Mouse (Mus musculus) neural tube, embryonic 12.5 days (tissue): ENCODE results near the gene Nudc. TPM values are rescaled to one million over a fixed set of nuclear protein-coding genes. Genes with fewer than 3 reads are reported as not detected.
"Not testable (repeated sequence)": the region's sequence is repeated elsewhere in the genome, so short reads cannot be mapped to it uniquely, and the experiment has no call there.

ENCODE experiments used
- ATAC-seq: fragments of 200-750 bp; cut with Nextera tagmentation; 2 replicates; pipeline ENCODE4 v1.8.0; 2017; ENCODE audit warnings: low read depth, mild to moderate bottlenecking, moderate TSS enrichment, moderate library complexity; ENCODE audit not compliant: low FRiP score
- H3K27ac ChIP-seq: fragments of 300-500 bp; sonication (generic); 2 replicates; pipeline ENCODE4 v1.5.1; 2016
- H3K27me3 ChIP-seq: fragments of 300-500 bp; sonication (generic); replicated peaks from 2 replicates; pipeline ENCODE4 v1.6.1; 2016; ENCODE audit warnings: mild to moderate bottlenecking
- H3K36me3 ChIP-seq: fragments of 300-500 bp; sonication (generic); 2 replicates; pipeline ENCODE4 v1.6.1; 2016; ENCODE audit warnings: mild to moderate bottlenecking
- H3K4me1 ChIP-seq: fragments of 300-500 bp; sonication (generic); 2 replicates; pipeline ENCODE4 v1.6.1; 2016
- H3K4me2 ChIP-seq: fragments of 300-500 bp; sonication (generic); replicated peaks from 2 replicates; pipeline ENCODE4 v1.6.1; 2016; ENCODE audit warnings: mild to moderate bottlenecking
- H3K4me3 ChIP-seq: fragments of 300-500 bp; sonication (generic); 2 replicates; pipeline ENCODE4 v1.5.1; 2016
- H3K9ac ChIP-seq: fragments of 300-500 bp; sonication (generic); 2 replicates; pipeline ENCODE4 v1.6.1; 2016; ENCODE audit warnings: mild to moderate bottlenecking
- H3K9me3 ChIP-seq: fragments of 300-500 bp; sonication (generic); 2 replicates; pipeline ENCODE4 v1.6.1; 2016; ENCODE audit warnings: mild to moderate bottlenecking
- WGBS: fragments of 180-500 bp; shearing (Covaris S2); methylation state at CpG from one replicate; pipeline ENCODE4 v1.1.7; 2016; 5-methylcytosine and 5-hydroxymethylcytosine counted together
- polyA plus RNA-seq: library from polyadenylated mRNA; unstranded; fragments of >200 nt; fragmentation: Nextera tagmentation; extraction: Ambion mirVana; gene quantifications from 2 replicates; pipeline ENCODE4 v1.2.1, GENCODE M21; 2016

The Nudc gene
- polyA plus RNA-seq, 1 experiment from 2014 or later = 339 TPM

DNA sequence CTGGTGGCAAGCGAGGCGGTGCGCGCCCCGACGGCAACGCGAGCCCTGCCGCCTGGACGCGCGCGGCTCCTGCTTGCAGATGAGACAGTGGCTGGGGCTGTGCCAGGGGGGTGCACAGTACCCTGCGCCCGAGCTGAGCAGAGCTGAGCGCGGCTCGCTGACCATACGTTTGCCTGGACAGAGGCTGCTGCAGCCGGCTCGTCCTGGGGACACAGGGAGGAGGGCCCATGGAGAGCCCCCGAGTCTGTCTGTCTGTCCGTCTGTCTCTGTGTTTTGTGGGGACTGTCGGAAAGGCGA, 26.5 kb downstream of the Nudc start:
- peak overlapping the region; percentile 50 for H3K4me2 ChIP-seq
- peak overlapping the region; percentile 23; the same call in 1 of the 2 replicates for H3K4me3 ChIP-seq
- no peaks in the 10 kb centered on the region for H3K9me3 ChIP-seq
- WGBS = 6% methylated on average over 25 of the region's 25 CpGs
- ATAC-seq = no peak
- no peak overlapping the region for H3K27ac ChIP-seq
- peaks cover 8% of the 10 kb centered on the region; the same call in 1 of the 2 replicates for H3K4me1 ChIP-seq
- H3K27me3 ChIP-seq = peaks cover 53% of the 10 kb centered on the region
- H3K36me3 ChIP-seq = no peaks in the 10 kb centered on the region
- 0 out of 2 replicates have a peak overlapping the region, but pooled peaks have one; percentile 8 for H3K9ac ChIP-seq

- Histone ChIP-seq H3K9ac (0 out of 2 replicates have a peak within 1 kb of the TSS, but pooled peaks have one; percentile 8), H3K27me3 (peaks cover 53% of the 10 kb centered on the region)
- 4% methylated on average over 67 of the region's 69 CpGs for WGBS
These were observed 27.0 kb downstream of the Nudc start, which contains the start of gene Kdf1 for GRCm38 (mm10) chr4:133518601-133519368. TSS of gene Kdf1 (plus strand) at chr4:133518963.

GRCm38 (mm10) chr4:133512972-133513371, 32.8 kb downstream of the Nudc start:
- H3K9me3 ChIP-seq = no peaks in the 10 kb centered on the region
- ATAC-seq = no peak
- no peak overlapping the region for H3K27ac ChIP-seq
- H3K9ac ChIP-seq = no peak overlapping the region
- H3K36me3 ChIP-seq = no peaks in the 10 kb centered on the region
- H3K27me3 ChIP-seq = peaks cover 17% of the 10 kb centered on the region
- WGBS = 7% methylated on average over 8 of the region's 8 CpGs
- no peaks in the 10 kb centered on the region for H3K4me1 ChIP-seq
- H3K4me3 ChIP-seq = no peak overlapping the region
- H3K4me2 ChIP-seq = no peak overlapping the region

More at GRCm38 (mm10) chr4:133518601-133519368, 27.0 kb downstream of the Nudc start, which contains the start of gene Kdf1:
- Histone ChIP-seq H3K4me3 (peak within 1 kb of the TSS; percentile 23; the same call in 1 of the 2 replicates), H3K36me3 (no peaks in the 10 kb centered on the region), H3K9me3 (no peaks in the 10 kb centered on the region), H3K4me2 (peak within 1 kb of the TSS; percentile 50), H3K27ac (no peak within 1 kb of the TSS), H3K4me1 (peaks cover 8% of the 10 kb centered on the region; the same call in 1 of the 2 replicates)
- ATAC-seq = no peak

DNA sequence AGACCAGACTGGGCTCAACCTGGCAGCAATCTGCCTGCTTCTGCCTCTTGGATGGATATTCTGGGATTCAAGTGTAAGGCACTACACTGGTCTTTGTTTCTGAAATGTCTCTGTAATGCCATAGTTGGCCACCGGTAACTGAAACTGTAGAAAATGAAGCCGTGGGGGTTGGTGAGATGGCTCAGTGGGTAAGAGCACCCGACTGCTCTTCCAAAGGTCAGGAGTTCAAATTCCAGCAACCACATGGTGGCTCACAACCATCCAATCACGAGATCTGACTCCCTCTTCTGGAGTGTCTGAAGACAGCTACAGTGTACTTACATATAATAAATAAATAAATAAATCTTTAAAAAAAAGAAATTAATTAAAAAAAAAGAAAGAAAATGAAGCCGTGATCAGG, 33.3 kb downstream of the Nudc start:
- H3K9me3 ChIP-seq, H3K36me3 ChIP-seq, H3K4me2 ChIP-seq, H3K27ac ChIP-seq, H3K4me1 ChIP-seq, H3K4me3 ChIP-seq, ATAC-seq, H3K9ac ChIP-seq: not testable (repeated sequence)
- 55% methylated on average over 5 of the region's 5 CpGs for WGBS
- peaks cover 12% of the 10 kb centered on the region for H3K27me3 ChIP-seq

DNA sequence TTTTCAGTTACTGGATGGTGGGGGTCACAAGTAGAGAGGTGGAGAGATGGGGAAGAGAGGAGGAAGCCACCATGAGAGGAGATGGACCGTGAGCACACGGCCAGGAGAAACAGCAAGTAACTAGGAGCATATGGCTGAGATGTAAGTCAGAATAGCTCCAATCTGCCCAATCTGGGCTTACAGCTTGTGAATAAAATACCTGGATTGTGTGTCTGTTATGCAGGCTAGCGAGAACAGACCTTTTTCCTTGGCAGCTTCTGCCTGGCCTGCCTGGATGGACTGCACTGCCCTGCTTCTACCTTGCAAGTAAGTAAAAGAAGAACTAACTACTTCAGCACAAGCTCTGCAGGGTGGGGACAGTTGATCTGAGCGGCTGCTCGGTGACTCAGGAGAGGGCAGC, 34.7 kb downstream of the Nudc start:
- no peaks in the 10 kb centered on the region for H3K36me3 ChIP-seq
- no peak overlapping the region for H3K27ac ChIP-seq
- H3K9me3 ChIP-seq = no peaks in the 10 kb centered on the region
- H3K4me3 ChIP-seq = no peak overlapping the region
- 79% methylated on average over 5 of the region's 5 CpGs for WGBS
- no peaks in the 10 kb centered on the region for H3K4me1 ChIP-seq
- no peak for ATAC-seq
- H3K27me3 ChIP-seq = peaks cover 6% of the 10 kb centered on the region
- no peak overlapping the region for H3K4me2 ChIP-seq
- no peak overlapping the region for H3K9ac ChIP-seq

DNA sequence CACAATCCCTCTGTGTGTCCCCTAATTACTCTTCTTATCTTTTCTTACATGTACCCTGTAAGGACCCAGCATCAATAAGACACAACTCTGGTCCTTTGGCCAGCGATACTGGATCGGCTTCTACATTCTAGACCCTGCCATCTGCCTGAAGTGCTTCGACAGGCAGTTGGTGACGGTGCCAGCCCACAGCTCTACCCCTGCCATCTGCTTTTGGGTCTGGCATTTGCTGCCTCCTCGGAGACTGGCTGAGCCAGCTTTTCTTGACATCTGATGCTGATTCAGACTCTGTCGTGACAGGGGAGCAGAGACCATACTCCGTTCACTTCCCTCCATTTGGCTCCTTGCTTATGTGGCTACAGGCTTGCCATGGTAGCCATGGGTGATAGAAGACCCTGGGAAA, 36.8 kb downstream of the Nudc start:
- Histone ChIP-seq H3K4me1 (no peaks in the 10 kb centered on the region), H3K9me3 (no peaks in the 10 kb centered on the region), H3K27me3 (peaks cover 9% of the 10 kb centered on the region), H3K36me3 (no peaks in the 10 kb centered on the region), H3K4me2 (no peak overlapping the region), H3K27ac (no peak overlapping the region), H3K9ac (no peak overlapping the region), H3K4me3 (no peak overlapping the region)
- no peak for ATAC-seq
- 88% methylated on average over 7 of the region's 7 CpGs for WGBS

DNA sequence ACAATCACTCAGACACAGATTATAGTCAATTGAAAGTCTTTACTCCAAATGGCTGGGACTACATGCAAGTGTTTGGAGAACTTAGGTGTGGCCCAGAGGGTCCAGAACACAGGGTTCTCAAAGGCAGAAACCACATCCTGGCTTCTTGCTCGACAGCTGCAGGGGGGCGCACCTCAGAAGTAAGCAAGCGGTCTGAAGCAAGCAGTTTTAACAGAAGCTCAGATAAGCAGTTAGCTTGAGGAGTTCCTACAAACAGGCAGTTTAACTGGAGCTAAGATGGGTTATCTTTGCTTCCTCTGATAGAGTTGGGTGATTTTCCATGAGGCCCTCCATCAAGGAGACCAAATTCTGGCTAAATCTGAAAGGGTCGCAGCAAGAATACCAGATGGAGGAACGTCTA, 39.2 kb downstream of the Nudc start:
- Histone ChIP-seq H3K27me3 (peaks cover 28% of the 10 kb centered on the region), H3K27ac (no peak overlapping the region), H3K4me3 (no peak overlapping the region), H3K9me3 (no peaks in the 10 kb centered on the region), H3K36me3 (no peaks in the 10 kb centered on the region), H3K4me2 (no peak overlapping the region), H3K9ac (no peak overlapping the region), H3K4me1 (no peaks in the 10 kb centered on the region)
- no peak for ATAC-seq
- 79% methylated on average over 5 of the region's 5 CpGs for WGBS

DNA sequence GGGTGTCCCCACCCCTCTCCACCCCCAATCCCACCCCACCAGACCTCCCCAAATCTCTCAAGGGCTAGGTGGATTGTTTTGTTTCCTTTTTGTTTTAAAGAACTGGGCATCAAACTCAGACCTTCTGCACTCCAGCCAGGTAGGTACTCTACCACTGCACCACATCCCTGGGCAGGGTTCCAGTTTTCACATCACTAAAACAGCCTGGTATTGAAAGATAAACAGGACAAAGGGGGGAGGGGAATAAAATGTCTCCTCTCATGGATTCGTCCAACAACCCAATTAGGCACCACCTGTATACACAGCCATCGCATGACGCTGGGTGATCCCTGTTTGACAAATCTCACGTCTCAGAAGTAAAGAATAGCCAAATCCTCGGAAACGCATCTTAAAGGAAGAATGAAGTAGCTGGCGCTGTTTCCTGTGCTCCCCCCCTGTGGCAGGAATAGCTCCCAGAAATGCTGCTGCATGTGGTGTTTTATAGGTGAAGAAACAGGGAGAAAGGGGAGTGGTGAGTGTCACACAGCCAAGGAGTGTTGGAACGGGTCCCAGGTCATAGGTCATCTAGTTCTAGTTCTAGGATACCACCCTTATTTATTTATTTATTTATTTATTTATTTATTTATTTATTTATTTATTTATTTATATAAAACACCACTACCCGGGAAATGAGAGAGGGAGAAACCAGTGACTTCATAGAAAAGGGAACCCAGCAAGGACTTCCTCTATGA, 40.9 kb downstream of the Nudc start:
- no peak for ATAC-seq
- no peak overlapping the region for H3K9ac ChIP-seq
- 62% methylated on average over 9 of the region's 9 CpGs for WGBS
- H3K36me3 ChIP-seq = no peaks in the 10 kb centered on the region
- H3K27ac ChIP-seq = no peak overlapping the region
- no peaks in the 10 kb centered on the region for H3K9me3 ChIP-seq
- H3K4me3 ChIP-seq = no peak overlapping the region
- H3K4me1 ChIP-seq = no peaks in the 10 kb centered on the region
- H3K27me3 ChIP-seq = peaks cover 44% of the 10 kb centered on the region
- no peak overlapping the region for H3K4me2 ChIP-seq

- Histone ChIP-seq H3K36me3 (no peaks in the 10 kb centered on the region), H3K27me3 (peaks cover 51% of the 10 kb centered on the region)
- ATAC-seq = no peak
These were observed 41.5 kb downstream of the Nudc start for GRCm38 (mm10) chr4:133504300-133504699.

DNA sequence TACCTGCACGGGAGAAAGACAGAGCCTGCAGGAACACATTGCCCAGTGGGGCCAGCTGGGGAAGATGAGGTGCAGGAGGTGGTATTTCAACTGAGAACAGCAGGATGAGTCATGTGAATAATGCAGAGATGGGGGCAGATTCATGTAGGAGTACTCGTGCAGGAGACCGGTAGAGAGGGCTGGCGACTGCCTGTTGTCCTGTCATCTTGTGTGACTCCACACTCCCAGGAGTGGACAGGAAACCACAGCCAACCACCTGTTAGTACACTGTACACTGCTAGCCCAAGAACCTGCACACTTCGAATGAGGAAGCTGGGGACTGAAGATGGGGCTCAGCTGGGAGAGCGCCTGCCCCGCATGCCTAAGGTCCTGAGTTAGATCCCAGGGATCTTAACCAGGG, 44.3 kb downstream of the Nudc start:
- no peak for ATAC-seq
- Histone ChIP-seq H3K4me2 (no peak overlapping the region), H3K9ac (no peak overlapping the region), H3K27ac (no peak overlapping the region), H3K9me3 (no peaks in the 10 kb centered on the region), H3K36me3 (no peaks in the 10 kb centered on the region), H3K4me1 (peaks cover 16% of the 10 kb centered on the region), H3K27me3 (peaks cover 76% of the 10 kb centered on the region), H3K4me3 (no peak overlapping the region)
- WGBS = 63% methylated on average over 7 of the region's 7 CpGs

More at GRCm38 (mm10) chr4:133504300-133504699, 41.5 kb downstream of the Nudc start:
- 62% methylated on average over 5 of the region's 5 CpGs for WGBS
- H3K4me1 ChIP-seq = no peaks in the 10 kb centered on the region
- no peaks in the 10 kb centered on the region for H3K9me3 ChIP-seq
- no peak overlapping the region for H3K27ac ChIP-seq
- no peak overlapping the region for H3K4me3 ChIP-seq
- no peak overlapping the region for H3K4me2 ChIP-seq
- H3K9ac ChIP-seq = no peak overlapping the region

DNA sequence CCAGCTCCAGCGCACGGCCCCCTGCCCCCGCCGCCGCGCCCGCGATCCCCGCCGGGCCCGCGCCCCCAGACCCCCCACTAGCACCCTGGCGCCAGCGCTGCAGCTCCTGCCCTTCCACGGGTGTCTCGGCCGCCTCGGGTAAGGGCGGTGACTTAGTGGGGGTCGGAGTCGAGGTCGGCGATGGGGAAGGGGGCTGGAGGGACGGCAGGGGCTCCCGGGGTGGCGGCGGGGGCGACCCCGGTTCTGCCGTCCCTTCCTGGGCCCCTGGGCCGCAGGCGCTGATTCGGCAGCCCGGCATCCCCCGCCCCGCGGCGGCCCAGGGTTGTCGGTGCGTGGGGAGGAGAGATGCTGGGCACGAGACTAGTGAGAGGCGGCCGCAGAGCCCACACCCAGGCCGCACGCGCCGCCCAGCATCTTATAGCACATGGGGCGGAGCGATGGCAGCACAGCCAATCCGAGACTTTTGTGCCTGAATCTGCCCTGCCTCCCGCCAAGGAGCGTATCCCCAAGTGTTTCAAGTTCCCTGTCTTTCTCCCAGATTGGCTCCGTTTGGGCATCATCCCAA, 47.6 kb downstream of the Nudc start, which contains the start of gene Trnp1:
Trnp1 (minus strand) TSS at position 391 of the 565 bp plus-strand sequence.
- Histone ChIP-seq H3K27me3 (peaks cover 81% of the 10 kb centered on the region), H3K4me1 (peaks cover 19% of the 10 kb centered on the region), H3K36me3 (no peaks in the 10 kb centered on the region), H3K4me3 (peak within 1 kb of the TSS; percentile 59), H3K27ac (no peak within 1 kb of the TSS), H3K4me2 (peak within 1 kb of the TSS; percentile 100), H3K9ac (peak within 1 kb of the TSS; percentile 73), H3K9me3 (no peaks in the 10 kb centered on the region)
- under 1% methylated on average over 53 of the region's 53 CpGs for WGBS
- ATAC-seq = peak; percentile 84

DNA sequence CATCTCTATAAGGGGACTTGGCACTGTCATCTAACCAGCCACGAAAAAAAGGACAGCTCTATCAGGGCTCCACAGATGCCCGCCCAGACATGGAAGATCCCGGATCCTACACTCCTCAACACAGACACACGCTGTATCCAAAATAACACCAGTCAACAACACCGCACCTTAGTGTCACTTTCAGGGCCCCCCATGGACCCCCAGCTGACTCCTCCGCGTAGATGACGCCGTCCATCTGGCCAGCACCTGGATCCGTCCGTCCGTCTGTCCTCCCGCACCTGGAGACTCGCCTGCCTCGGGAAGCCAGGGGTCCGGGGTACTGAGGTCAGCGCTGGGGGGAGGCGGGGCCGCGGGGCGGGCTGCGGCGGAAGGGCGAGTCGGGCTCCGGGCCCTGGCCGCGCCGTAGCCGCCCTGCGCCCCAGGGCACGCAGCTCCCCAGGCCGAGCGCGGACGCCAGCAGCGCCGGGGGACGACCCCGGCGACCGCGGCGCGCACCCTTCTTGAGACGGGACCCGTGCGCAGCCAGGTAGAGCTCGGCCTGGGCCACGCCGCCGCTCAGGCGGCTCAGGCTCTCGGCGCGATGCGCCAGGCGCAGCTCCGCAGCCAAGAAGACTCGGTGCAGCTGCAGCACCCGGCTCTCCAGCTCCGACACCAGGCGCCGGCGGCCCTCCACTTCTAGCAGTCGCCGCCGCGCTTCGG, 48.2 kb downstream of the Nudc start:
- peak; percentile 34 for ATAC-seq
- Histone ChIP-seq H3K27ac (no peak overlapping the region), H3K4me2 (peak overlapping the region; percentile 100)

More for the DNA sequence above, 48.2 kb downstream of the Nudc start:
- under 1% methylated on average over 69 of the region's 70 CpGs for WGBS
- Histone ChIP-seq H3K36me3 (no peaks in the 10 kb centered on the region), H3K9me3 (no peaks in the 10 kb centered on the region), H3K27me3 (peaks cover 78% of the 10 kb centered on the region), H3K9ac (peak overlapping the region; percentile 73), H3K4me1 (peaks cover 19% of the 10 kb centered on the region), H3K4me3 (peak overlapping the region; percentile 59)
